Comparison of ENCODE assay signal across 29 mouse cellular contexts in the genomic region with DNA sequence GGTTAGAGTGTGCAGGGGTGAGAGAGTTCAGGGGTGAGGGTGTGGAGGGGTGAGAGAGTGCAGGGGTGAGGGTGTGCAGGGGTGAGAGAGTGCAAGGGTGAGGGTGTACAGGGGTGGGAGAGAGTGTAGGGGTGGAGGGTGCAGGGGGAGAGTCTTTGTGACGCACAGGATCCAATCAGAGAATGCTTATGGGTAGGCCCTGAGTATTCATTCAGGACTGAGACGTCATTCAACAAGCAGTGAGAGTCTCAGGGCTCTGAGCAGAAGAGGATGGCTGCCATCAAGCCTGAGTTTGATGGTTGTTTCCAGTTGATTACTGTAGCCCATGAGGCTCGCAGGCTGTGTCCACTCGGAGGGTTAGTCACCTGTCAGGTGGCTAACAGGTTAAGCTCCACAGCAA. TPM values are rescaled to one million over a fixed set of nuclear protein-coding genes. Genes with fewer than 3 reads are reported as not detected.
DNase-seq lines count a peak whose midpoint lies in the region; ATAC-seq and TF ChIP-seq lines count a peak whose summit lies in the region.
"Had no signal": no experiment of that assay in that cellular context is flagged by ENCODE, and none has a peak within 500 bp of the region (broad histone marks: within the 10 kb centered on the region; RNA-seq: fewer than 3 reads in every experiment).

No protein-coding gene starts in this region.

- no peak for TF ChIP-seq CTCF in cerebellum, adult 2 months (IDR thresholded peaks at IDR 0.05; ENCODE audit: borderline replicate concordance, insufficient read depth, low read depth, low read length)
- no peak for TF ChIP-seq CTCF in layer of hippocampus, adult 2 months (conservative IDR thresholded peaks at IDR 0.05)

- H3K27me3 ChIP-seq in cerebellum, adult 2 months (ENCODE audit: control insufficient read depth, insufficient read depth, low read length): no peaks in the 10 kb centered on the region
- H3K27me3 ChIP-seq in midbrain, embryonic 14.5 days (ENCODE audit: control insufficient read depth, insufficient read depth, low read length): no peaks in the 10 kb centered on the region
- H3K27me3 ChIP-seq: forebrain, embryonic 12.5 days; intestine, embryonic 15.5 days; Patski; stomach, embryonic 15.5 days had no signal

- no peaks in the 10 kb centered on the region for H3K36me3 ChIP-seq in midbrain, embryonic 14.5 days (ENCODE audit: control insufficient read depth, insufficient read depth, low read length)
- H3K36me3 ChIP-seq: forebrain, embryonic 12.5 days; G1E; heart, embryonic 10.5 days; heart, embryonic 15.5 days; intestine, embryonic 15.5 days; limb, embryonic 12.5 days; liver, embryonic 15.5 days; stomach, embryonic 15.5 days had no signal

- no peak for DNase-seq in cerebellum, adult 2 months
- no peak for DNase-seq in cerebellum, postnatal 14 days
- DNase-seq in layer of hippocampus, adult 2 months (ENCODE audit: low spot score in 2 of 2): no peak
- no peak for DNase-seq in layer of hippocampus, postnatal 25 days (ENCODE audit: extremely low spot score in 1 of 2, low spot score in 1 of 2)
- DNase-seq in ES-CJ7 (ENCODE audit: low read depth, low spot score): peak; percentile 31
- DNase-seq in midbrain, embryonic 14.5 days: no peak
- DNase-seq: adrenal gland, postnatal 25 days; cerebellum, adult 11-12 months; cerebellum, postnatal 10 days; gastrocnemius, postnatal 14 days; kidney, adult 8-10 months; kidney, postnatal 10 days; layer of hippocampus, adult 9-11 months; lung, embryonic 14.5 days; lung, postnatal 14 days; right cerebral cortex, postnatal 14 days had no signal

- TF ChIP-seq POLR2A in cerebellum, adult 2 months (IDR thresholded peaks at IDR 0.05; ENCODE audit: borderline replicate concordance, insufficient read depth, low read length): no peak

- ATAC-seq in midbrain, embryonic 14.5 days (ENCODE audit: low FRiP score, low TSS enrichment): no peak
- no peak for ATAC-seq in erythroblast, adult 5-6 weeks (replicated peaks; ENCODE audit: low FRiP score, poor library complexity, severe bottlenecking)
- ATAC-seq: hindbrain, postnatal 0 days; intestine, embryonic 15.5 days; Patski had no signal

- H3K9ac ChIP-seq in midbrain, embryonic 14.5 days (replicated peaks; ENCODE audit: low read length): no peak overlapping the region
- H3K9ac ChIP-seq: forebrain, embryonic 12.5 days; heart, embryonic 15.5 days; intestine, embryonic 15.5 days; limb, embryonic 12.5 days; liver, embryonic 15.5 days; lung, embryonic 14.5 days; stomach, embryonic 15.5 days had no signal

- H3K4me2 ChIP-seq in midbrain, embryonic 14.5 days (ENCODE audit: low read length): no peak overlapping the region
- H3K4me2 ChIP-seq: forebrain, embryonic 12.5 days; heart, embryonic 15.5 days; intestine, embryonic 15.5 days; limb, embryonic 12.5 days; liver, embryonic 15.5 days; lung, embryonic 14.5 days; stomach, embryonic 15.5 days had no signal

- H3K9me3 ChIP-seq in midbrain, embryonic 14.5 days (ENCODE audit: control insufficient read depth, low read length): no peaks in the 10 kb centered on the region
- H3K9me3 ChIP-seq: forebrain, embryonic 12.5 days; heart, embryonic 15.5 days; intestine, embryonic 15.5 days; liver, embryonic 15.5 days; stomach, embryonic 15.5 days had no signal

- H3K4me3 ChIP-seq in cerebellum, adult 2 months (replicated peaks; ENCODE audit: insufficient read depth, low read depth, low read length): no peak overlapping the region
- no peak overlapping the region for H3K4me3 ChIP-seq in layer of hippocampus, adult 2 months
- no peak overlapping the region for H3K4me3 ChIP-seq in midbrain, embryonic 14.5 days (replicated peaks; ENCODE audit: low read depth, low read length)
- H3K4me3 ChIP-seq: forebrain, embryonic 12.5 days; heart, embryonic 10.5 days; heart, embryonic 15.5 days; intestine, embryonic 15.5 days; limb, embryonic 12.5 days; liver, embryonic 15.5 days; stomach, embryonic 15.5 days had no signal

- 26% methylated on average over 4 of the region's 4 CpGs for WGBS in cerebellum, adult 2 months
- WGBS in midbrain, embryonic 14.5 days: 44% methylated on average over 4 of the region's 4 CpGs

- peaks cover 39% of the 10 kb centered on the region for H3K4me1 ChIP-seq in cerebellum, adult 2 months (ENCODE audit: control insufficient read depth, insufficient read depth, low read length)
- H3K4me1 ChIP-seq in midbrain, embryonic 14.5 days (ENCODE audit: control insufficient read depth, insufficient read depth, low read length): peaks cover 14% of the 10 kb centered on the region
- H3K4me1 ChIP-seq: stomach, embryonic 15.5 days had no signal

- H3K27ac ChIP-seq in cerebellum, adult 2 months (ENCODE audit: insufficient read depth, low read length): peak overlapping the region; percentile 3; the same call in 1 of the 2 replicates
- peak overlapping the region; percentile 1; the same call in 1 of the 2 replicates for H3K27ac ChIP-seq in layer of hippocampus, adult 2 months
- peak overlapping the region; percentile 32; the same call in 1 of the 2 replicates for H3K27ac ChIP-seq in midbrain, embryonic 14.5 days (replicated peaks; ENCODE audit: low read depth, low read length)
- H3K27ac ChIP-seq: forebrain, embryonic 12.5 days; heart, embryonic 10.5 days; heart, embryonic 15.5 days; hindbrain, postnatal 0 days; intestine, embryonic 15.5 days; limb, embryonic 12.5 days; liver, embryonic 15.5 days; stomach, embryonic 15.5 days had no signal

RNA-seq across cellular contexts. Expression of gene Scn8a, which starts 48.4 kb away (rescaled TPM):
- polyA plus RNA-seq in cerebellum, adult 2 months (2012; rRNA removed): 103 and 107 TPM in 2 replicates
- total RNA-seq in layer of hippocampus, adult 2 months (2021): 100 to 1,000 TPM; 245 to 263 TPM
- 100 to 1,000 TPM; 202 to 260 TPM for total RNA-seq in layer of hippocampus, postnatal 25 days (2021)
- polyA plus RNA-seq in midbrain, embryonic 14.5 days (2014; fragmentation: Nextera tagmentation; extraction: Ambion mirVana): 19.0 and 21.1 TPM in 2 replicates
- not detected in 2 replicates for total RNA-seq in erythroblast, adult 5-6 weeks (2015; ENCODE audit: low replicate concordance)
- total RNA-seq in erythroblast, adult 5-6 weeks (2017; ENCODE audit: low replicate concordance): not detected in 2 replicates
- total RNA-seq: granulocyte monocyte progenitor cell, adult 5-6 weeks had no signal
- polyA plus RNA-seq: C2C12, G1E had no signal

Comparison
In these comparisons a context has a peak if more than half of its experiments do, and no peak if none do; other contexts are left out.
1. RNA of gene Scn8a, which starts 48.4 kb away (total RNA-seq): 245 to 263 TPM in layer of hippocampus, adult 2 months and 202 to 260 TPM in layer of hippocampus, postnatal 25 days; not detected in erythroblast, adult 5-6 weeks; every median in the first group is over 100 times any median in the second.
2. Peak in every context shown above with its lines, with median percentiles within 50 percentile points of each other: H3K27ac ChIP-seq.